Mouse (Mus musculus): ENCODE results near the gene Zbtb4.

DNA sequence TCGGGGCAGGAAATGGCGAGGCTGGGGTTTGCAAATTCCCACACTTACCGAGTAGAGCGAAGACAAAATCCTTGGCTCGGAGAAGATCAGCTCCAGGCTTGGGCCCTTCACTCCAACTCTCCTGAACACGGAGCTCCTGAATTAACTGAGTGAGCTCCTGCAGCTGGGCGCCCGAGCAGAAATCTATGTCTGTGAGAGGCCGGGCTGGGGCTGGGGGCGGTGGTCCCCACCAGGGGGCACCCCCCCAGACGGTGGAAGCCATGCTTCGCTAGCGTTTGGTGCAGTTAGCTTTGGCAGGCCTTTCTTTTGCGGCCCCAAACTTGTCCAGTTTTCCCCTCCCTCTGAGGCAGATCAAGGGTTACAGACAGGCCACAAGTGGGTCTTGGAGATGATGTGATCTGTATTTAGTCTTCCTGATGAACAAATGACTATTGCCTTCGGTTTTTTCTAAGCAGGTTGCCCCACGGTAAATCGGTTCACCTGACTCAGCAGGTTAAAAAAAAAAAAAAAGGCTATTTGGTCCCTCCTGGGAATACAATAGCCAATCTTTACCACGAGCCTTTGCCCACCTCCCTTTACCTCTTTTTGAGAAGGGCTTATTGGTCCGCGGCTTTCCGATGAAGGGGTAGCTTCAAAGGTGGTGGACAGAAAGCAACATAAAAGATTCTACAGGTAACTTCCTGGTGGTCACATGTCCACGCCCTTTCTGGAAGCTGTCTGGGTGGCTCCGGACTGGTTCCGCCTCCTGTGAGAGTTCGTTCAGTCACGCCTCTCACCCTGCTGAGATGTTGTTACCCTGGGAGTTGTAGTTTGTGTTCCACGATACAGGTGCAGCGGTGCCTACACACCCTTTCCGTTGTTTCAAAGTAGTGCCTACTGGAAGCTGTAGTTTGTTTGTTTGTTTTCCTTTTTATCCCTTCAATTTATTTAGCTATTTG lies 39.5 kb downstream of the Zbtb4 start, which contains the start of gene Tmem102:
- TF ChIP-seq CTCF (conservative IDR thresholded peaks at IDR 0.05; ENCODE audit: low read length) (no peak), NANOG (IDR thresholded peaks at IDR 0.05; ENCODE audit: borderline replicate concordance, low read length) (no peak), POU5F1 (IDR thresholded peaks at IDR 0.05; ENCODE audit: borderline replicate concordance, low read length) (no peak)
